Mouse (Mus musculus): ENCODE measurements around the gene Cdc26.

- TF ChIP-seq CTCF (IDR thresholded peaks at IDR 0.05 in 2 of 3, conservative IDR thresholded peaks at IDR 0.05 in 1 of 3; ENCODE audit: control insufficient read depth in 1 of 3, insufficient read depth in 1 of 3, low read depth in 2 of 3, low read length in 3 of 3, poor library complexity in 1 of 3, severe bottlenecking in 1 of 3) (no peak), SIN3A (IDR thresholded peaks at IDR 0.05; ENCODE audit: low read length) (no peak), MXI1 (IDR thresholded peaks at IDR 0.05; ENCODE audit: low read depth, low read length) (no peak), GATA1 (IDR thresholded peaks at IDR 0.05; ENCODE audit: low read depth, low read length) (no peak), EP300 (IDR thresholded peaks at IDR 0.05; ENCODE audit: low read depth in 1 of 2, low read length in 2 of 2) (no peak), RCOR1 (IDR thresholded peaks at IDR 0.05; ENCODE audit: low read depth, low read length) (no peak), BHLHE40 (IDR thresholded peaks at IDR 0.05; ENCODE audit: borderline replicate concordance, low read depth, low read length) (no peak), ZC3H11A (IDR thresholded peaks at IDR 0.05; ENCODE audit: low read depth, low read length) (no peak), POLR2A (IDR thresholded peaks at IDR 0.05; ENCODE audit: control insufficient read depth in 1 of 2, insufficient read depth in 1 of 2, low read depth in 1 of 2, low read length in 2 of 2, poor library complexity in 1 of 2) (no peak), MEF2A (IDR thresholded peaks at IDR 0.05; ENCODE audit: extremely low read depth, insufficient replicate concordance, low read depth, low read length, poor library complexity, severe bottlenecking) (no peak)
Measured at GRCm38 (mm10) chr4:62348329-62348705, 60.1 kb downstream of the Cdc26 start.
